In genomic region chr2:26485278-26485677, GRCm38 (mm10) we compare ENCODE assay signal across 10 mouse cellular contexts. TPM values are rescaled to one million over a fixed set of nuclear protein-coding genes. Genes with fewer than 3 reads are reported as not detected.
DNase-seq lines count a peak whose midpoint lies in the region; ATAC-seq and TF ChIP-seq lines count a peak whose summit lies in the region.
"Had no signal": no experiment of that assay in that cellular context is flagged by ENCODE, and none has a peak within 500 bp of the region (broad histone marks: within the 10 kb centered on the region; RNA-seq: fewer than 3 reads in every experiment).

No protein-coding gene starts in this region.

- no peak overlapping the region for H3K9ac ChIP-seq in embryonic facial prominence, embryonic 12.5 days
- 0 out of 2 replicates have a peak overlapping the region, but pooled peaks have one; percentile 20 for H3K9ac ChIP-seq in hindbrain, embryonic 14.5 days

- TF ChIP-seq POLR2A in myocyte (IDR thresholded peaks at IDR 0.05; ENCODE audit: insufficient read length, low read depth) = no peak

- no peak for DNase-seq in layer of hippocampus, adult 2 months (ENCODE audit: low spot score in 2 of 2)
- no peak for DNase-seq in layer of hippocampus, adult 9-11 months
- DNase-seq in hindbrain, embryonic 14.5 days (ENCODE audit: low spot score) = no peak
- DNase-seq in spleen, postnatal 36 days (ENCODE audit: low spot score in 2 of 2) = no peak
- no peak for DNase-seq in layer of hippocampus, postnatal 14 days (ENCODE audit: low spot score in 2 of 2)
- DNase-seq: cerebellum, adult 18-20 months; right cerebral cortex, adult 18-20 months had no signal

- H3K36me3 ChIP-seq in embryonic facial prominence, embryonic 12.5 days = peaks cover 24% of the 10 kb centered on the region
- H3K36me3 ChIP-seq in hindbrain, embryonic 14.5 days (replicated peaks; ENCODE audit: control insufficient read depth, insufficient read depth) = peaks cover 14% of the 10 kb centered on the region
- peaks cover 11% of the 10 kb centered on the region for H3K36me3 ChIP-seq in myocyte (ENCODE audit: control insufficient read depth, insufficient read depth)

- H3ac ChIP-seq in myocyte (ENCODE audit: control insufficient read depth, insufficient read length) = no peak overlapping the region

- WGBS in embryonic facial prominence, embryonic 12.5 days = 79% methylated on average over 9 of the region's 9 CpGs
- WGBS in hindbrain, embryonic 14.5 days = 48% methylated on average over 9 of the region's 9 CpGs

- peak overlapping the region; percentile 86 for H3K27ac ChIP-seq in layer of hippocampus, adult 2 months
- H3K27ac ChIP-seq in embryonic facial prominence, embryonic 12.5 days = 0 out of 2 replicates have a peak overlapping the region, but pooled peaks have one; percentile 74
- H3K27ac ChIP-seq in hindbrain, embryonic 14.5 days = peak overlapping the region; percentile 85

- no peak for TF ChIP-seq CTCF in layer of hippocampus, adult 2 months (conservative IDR thresholded peaks at IDR 0.05)

- peaks cover 54% of the 10 kb centered on the region for H3K79me2 ChIP-seq in myocyte (ENCODE audit: control insufficient read depth, insufficient read depth)

- no peak overlapping the region for H3K4me2 ChIP-seq in embryonic facial prominence, embryonic 12.5 days (replicated peaks)
- H3K4me2 ChIP-seq in hindbrain, embryonic 14.5 days (replicated peaks) = peak overlapping the region; percentile 34
- H3K4me2 ChIP-seq in myocyte (ENCODE audit: low read depth) = no peak overlapping the region

- H3K9me3 ChIP-seq in embryonic facial prominence, embryonic 12.5 days = no peaks in the 10 kb centered on the region
- no peaks in the 10 kb centered on the region for H3K9me3 ChIP-seq in hindbrain, embryonic 14.5 days (ENCODE audit: control insufficient read depth, low read length)

- ATAC-seq in embryonic facial prominence, embryonic 12.5 days (ENCODE audit: insufficient number of reproducible peaks, insufficient read depth, low FRiP score, low TSS enrichment) = no peak
- no peak for ATAC-seq in hindbrain, embryonic 14.5 days (ENCODE audit: low FRiP score)
- ATAC-seq: inflammation-experienced regulatory T-cells, adult 6 months had no signal

- no peaks in the 10 kb centered on the region for H3K27me3 ChIP-seq in embryonic facial prominence, embryonic 12.5 days
- no peaks in the 10 kb centered on the region for H3K27me3 ChIP-seq in hindbrain, embryonic 14.5 days (ENCODE audit: control insufficient read depth, insufficient read depth, low read length)
- no peaks in the 10 kb centered on the region for H3K27me3 ChIP-seq in myocyte (ENCODE audit: control insufficient read depth, insufficient read depth, insufficient read length)

- no peak overlapping the region for H3K4me3 ChIP-seq in layer of hippocampus, adult 2 months
- no peak overlapping the region for H3K4me3 ChIP-seq in embryonic facial prominence, embryonic 12.5 days
- H3K4me3 ChIP-seq in hindbrain, embryonic 14.5 days (replicated peaks; ENCODE audit: low read length) = no peak overlapping the region
- H3K4me3 ChIP-seq in myocyte = no peak overlapping the region

- H3K4me1 ChIP-seq in embryonic facial prominence, embryonic 12.5 days = peaks cover 51% of the 10 kb centered on the region
- H3K4me1 ChIP-seq in hindbrain, embryonic 14.5 days (replicated peaks; ENCODE audit: control insufficient read depth, insufficient read depth, low read length) = peaks cover 80% of the 10 kb centered on the region

TF ChIP-seq in myocyte, 11 proteins besides CTCF, POLR2A, EP300 and RAD21:
- TF ChIP-seq E2F4 (IDR thresholded peaks at IDR 0.05; ENCODE audit: insufficient read depth) (no peak), MYOD1 (IDR thresholded peaks at IDR 0.05; ENCODE audit: control insufficient read depth in 1 of 3, insufficient read length in 2 of 3, low read depth in 2 of 3) (peak in 2 of 3 experiments; percentile 84 to 93), TCF3 (IDR thresholded peaks at IDR 0.05; ENCODE audit: insufficient read length, low read depth) (peak; percentile 87), POLR2AphosphoS2 (IDR thresholded peaks at IDR 0.05; ENCODE audit: insufficient read length, low read depth) (no peak), MAX (IDR thresholded peaks at IDR 0.05; ENCODE audit: low read depth) (no peak), MYOG (IDR thresholded peaks at IDR 0.05; ENCODE audit: control insufficient read depth in 1 of 3, insufficient read depth in 1 of 3, insufficient read length in 2 of 3, low read depth in 2 of 3) (peak; percentile 74 to 99 (median 93)), REST (IDR thresholded peaks at IDR 0.05; ENCODE audit: insufficient read depth, insufficient read length) (no peak), TCF12 (IDR thresholded peaks at IDR 0.05; ENCODE audit: insufficient read depth, poor library complexity, severe bottlenecking) (peak; percentile 82)
TF ChIP-seq in myocyte: peak in this region for 4.

RNA-seq across cellular contexts. Expression of gene Notch1, which starts 31.2 kb away (rescaled TPM):
- total RNA-seq in layer of hippocampus, adult 2 months (2021) = 10 to 100 TPM; 32.7 to 35.7 TPM
- polyA plus RNA-seq in embryonic facial prominence, embryonic 12.5 days (2016; fragmentation: Nextera tagmentation; extraction: Ambion mirVana) = 16.4 and 20.3 TPM in 2 replicates
- polyA plus RNA-seq in hindbrain, embryonic 14.5 days (2014; fragmentation: Nextera tagmentation; extraction: Ambion mirVana) = 23.3 and 25.6 TPM in 2 replicates
- polyA plus RNA-seq in myocyte (2012; fragmentation: generic; extraction: Trizol) = 16.3 TPM
- total RNA-seq in layer of hippocampus, postnatal 14 days (2021) = 10 to 100 TPM; 35.4 to 45.2 TPM

RNA-seq across cellular contexts. Expression of gene Sec16a, which starts 40.3 kb away (rescaled TPM):
- total RNA-seq in layer of hippocampus, adult 2 months (2021) = 10 to 100 TPM; 49.3 to 51.3 TPM
- 26.2 and 28.3 TPM in 2 replicates for polyA plus RNA-seq in embryonic facial prominence, embryonic 12.5 days (2016; fragmentation: Nextera tagmentation; extraction: Ambion mirVana)
- 29.1 and 30.0 TPM in 2 replicates for polyA plus RNA-seq in hindbrain, embryonic 14.5 days (2014; fragmentation: Nextera tagmentation; extraction: Ambion mirVana)
- 31.4 TPM for polyA plus RNA-seq in myocyte (2012; fragmentation: generic; extraction: Trizol)
- 10 to 100 TPM; 47.2 to 48.3 TPM for total RNA-seq in layer of hippocampus, postnatal 14 days (2021)
